Mouse (Mus musculus): Measurements from ENCODE around the gene Maco1.

GRCm38 (mm10) chr4:134879410-134879981 lies 26.4 kb upstream of the Maco1 start:
- TF ChIP-seq POLR2A (IDR thresholded peaks at IDR 0.05; ENCODE audit: borderline replicate concordance, insufficient read depth, low read length) (no peak), CTCF (IDR thresholded peaks at IDR 0.05; ENCODE audit: borderline replicate concordance, insufficient read depth, low read depth, low read length) (peak; percentile 75)

Measured in cerebellum, adult 2 months (tissue).